Mouse (Mus musculus) erythroblast, embryonic 14.5 days (primary cell): Measurements from ENCODE around the gene Ppp1r16b. TPM values are rescaled to one million over a fixed set of nuclear protein-coding genes. Genes with fewer than 3 reads are reported as not detected.

Source experiments
- H3K27me3 ChIP-seq: 2 replicates; pipeline ENCODE4 v1.6.1; 2012; ENCODE audit warnings: inconsistent platforms; ENCODE audit not compliant: control insufficient read depth
- H3K36me3 ChIP-seq: 2 replicates; pipeline ENCODE4 v1.6.1; 2012; ENCODE audit warnings: mild to moderate bottlenecking, inconsistent platforms; ENCODE audit not compliant: control insufficient read depth
- H3K4me1 ChIP-seq: 2 replicates; pipeline ENCODE4 v1.6.1; 2012; ENCODE audit warnings: inconsistent platforms; ENCODE audit not compliant: control insufficient read depth
- H3K4me3 ChIP-seq: replicated peaks from 2 replicates; pipeline ENCODE3; 2012; ENCODE audit warnings: moderate library complexity, mild to moderate bottlenecking, inconsistent platforms
- H3K9me3 ChIP-seq: 2 replicates; pipeline ENCODE4 v1.6.1; 2012; ENCODE audit warnings: low read length, inconsistent platforms, mixed read lengths; ENCODE audit not compliant: control insufficient read depth
- GATA1 ChIP-seq: IDR thresholded peaks from 2 replicates; pipeline ENCODE4 v1.6.1; 2012; ENCODE audit warnings: low read length, inconsistent platforms, mixed read lengths
- TAL1 ChIP-seq: IDR thresholded peaks from 3 replicates; pipeline ENCODE4 v1.6.1; 2012; ENCODE audit warnings: low read length, inconsistent platforms, mixed read lengths
- polyA plus RNA-seq: library from polyadenylated mRNA; stranded (reverse); fragments of >175 nt; gene quantifications from 2 replicates; pipeline ENCODE4 v1.2.3, GENCODE M21; 2012

Gene Ppp1r16b
- polyA plus RNA-seq, 1 experiment, result 0.01 TPM

GRCm38 (mm10) chr2:158776716-158777115, 111.5 kb downstream of the Ppp1r16b start:
- Histone ChIP-seq H3K36me3 (peaks cover 94% of the 10 kb centered on the region), H3K27me3 (no peaks in the 10 kb centered on the region), H3K9me3 (no peaks in the 10 kb centered on the region), H3K4me1 (peaks cover 4% of the 10 kb centered on the region), H3K4me3 (no peak overlapping the region)
- TF ChIP-seq TAL1, result no peak
- no peak for TF ChIP-seq GATA1

DNA sequence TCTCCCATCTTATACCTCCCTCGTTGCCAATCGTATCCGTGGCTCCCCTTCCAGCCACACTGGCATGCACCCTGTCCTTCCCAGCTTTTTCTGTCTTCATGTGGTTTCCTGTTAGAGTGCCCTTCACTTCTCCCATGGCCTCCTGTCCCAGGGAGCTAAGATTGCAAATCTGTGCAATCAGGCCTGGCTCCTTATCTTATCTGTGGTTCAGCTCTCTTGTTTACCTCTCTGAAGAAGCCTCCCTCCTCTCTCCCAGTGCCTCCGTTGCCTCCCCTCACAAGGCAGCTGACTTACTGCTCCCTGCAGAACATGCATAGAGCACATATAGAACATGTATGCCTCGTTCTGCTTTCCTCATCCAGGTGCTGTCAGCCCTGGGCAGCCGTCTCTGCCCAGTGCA, 112.3 kb downstream of the Ppp1r16b start:
- no peak for TF ChIP-seq TAL1
- no peak for TF ChIP-seq GATA1
- H3K4me3 ChIP-seq, result no peak overlapping the region
- H3K36me3 ChIP-seq, result peaks cover 94% of the 10 kb centered on the region
- H3K27me3 ChIP-seq, result no peaks in the 10 kb centered on the region
- H3K4me1 ChIP-seq, result peaks cover 4% of the 10 kb centered on the region
- H3K9me3 ChIP-seq, result no peaks in the 10 kb centered on the region

DNA sequence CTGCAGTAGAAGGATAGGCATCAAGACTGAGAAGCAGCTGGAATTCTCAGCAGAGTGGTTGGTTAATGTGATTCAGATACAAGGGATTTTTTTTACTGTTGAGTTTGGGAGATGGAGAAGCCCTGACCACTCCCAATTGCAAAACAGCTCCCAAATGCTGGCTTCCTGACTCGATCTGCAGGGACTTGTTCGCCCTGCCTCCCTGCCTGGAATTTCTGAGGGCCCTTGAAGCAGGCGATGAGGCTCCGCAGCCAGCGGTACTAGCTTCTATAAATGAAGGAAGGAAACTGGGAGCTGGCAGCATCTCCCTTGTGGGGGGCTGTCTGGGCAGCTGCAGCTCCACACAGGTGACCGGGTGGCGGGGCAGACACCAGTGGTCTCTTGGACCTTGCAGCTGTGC, 113.2 kb downstream of the Ppp1r16b start:
- Histone ChIP-seq H3K9me3 (no peaks in the 10 kb centered on the region), H3K36me3 (peaks cover 94% of the 10 kb centered on the region), H3K27me3 (no peaks in the 10 kb centered on the region), H3K4me1 (peaks cover 4% of the 10 kb centered on the region), H3K4me3 (no peak overlapping the region)
- TF ChIP-seq TAL1, result no peak
- no peak for TF ChIP-seq GATA1

DNA sequence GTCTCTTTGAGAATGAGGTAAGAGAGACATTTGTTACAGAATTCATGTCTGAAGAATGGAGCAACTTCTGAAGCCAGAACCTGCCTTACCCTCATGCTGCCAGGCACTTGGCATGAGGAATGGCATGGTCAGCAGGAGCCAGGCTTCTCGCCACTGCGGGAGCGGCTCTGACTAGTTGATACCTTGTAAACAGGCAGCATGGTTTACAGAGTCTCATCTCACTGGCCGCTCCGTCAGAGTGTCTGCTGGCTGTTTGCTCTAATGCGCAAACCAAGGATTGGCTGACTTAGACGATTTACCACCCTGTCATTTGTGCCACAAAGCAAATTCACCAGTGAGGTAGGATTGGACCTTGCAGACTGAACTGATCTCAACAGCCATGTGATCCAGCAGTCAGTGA, 115.9 kb downstream of the Ppp1r16b start:
- Histone ChIP-seq H3K4me1 (peaks cover 3% of the 10 kb centered on the region), H3K9me3 (no peaks in the 10 kb centered on the region), H3K27me3 (no peaks in the 10 kb centered on the region), H3K4me3 (no peak overlapping the region), H3K36me3 (peaks cover 97% of the 10 kb centered on the region)
- TF ChIP-seq GATA1 (no peak), TAL1 (no peak)

DNA sequence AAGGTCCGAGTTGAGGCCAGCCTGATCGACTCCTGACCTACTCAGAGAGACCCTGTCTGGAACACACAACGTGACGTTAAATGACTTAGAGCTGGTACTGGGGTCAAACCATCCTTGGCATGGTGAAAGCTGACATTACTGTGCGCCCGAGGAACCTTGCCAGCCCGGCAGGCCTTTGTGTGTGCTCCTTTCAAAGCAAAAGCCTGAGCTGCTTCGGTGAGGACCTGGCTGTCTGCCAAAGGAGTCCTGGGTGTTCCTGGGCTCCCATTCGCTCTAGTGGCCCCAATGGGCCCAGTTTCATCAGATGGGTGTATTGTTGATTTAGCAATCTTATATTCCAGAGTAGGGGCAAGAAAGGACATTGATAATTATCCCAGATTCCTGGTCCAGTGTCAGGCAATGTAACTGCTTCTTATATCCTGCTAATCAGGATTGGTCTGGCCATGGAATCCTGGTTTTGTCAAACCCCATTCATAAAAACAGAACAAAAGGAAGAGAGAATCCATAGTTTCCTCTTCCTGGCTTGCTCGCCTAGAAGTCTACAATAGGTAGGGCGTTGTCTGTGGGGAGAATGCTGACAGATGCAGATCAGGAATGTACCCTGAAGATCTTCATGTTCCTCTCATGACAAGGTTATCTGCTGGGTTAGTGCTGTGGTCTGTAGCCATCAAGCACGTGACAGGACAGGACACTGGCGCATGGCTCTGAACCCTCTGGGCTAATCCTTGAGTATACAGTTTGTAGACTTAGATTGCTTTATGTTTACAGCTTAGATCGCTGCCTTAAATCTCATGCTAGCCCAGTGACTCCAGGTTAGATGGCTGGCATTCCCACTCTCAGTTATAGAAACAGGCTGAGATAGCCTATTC, 122.0 kb downstream of the Ppp1r16b start:
- H3K36me3 ChIP-seq, result peaks cover 55% of the 10 kb centered on the region

GRCm38 (mm10) chr2:158794494-158795004, 129.4 kb downstream of the Ppp1r16b start, which contains the start of gene Dhx35:
TSS of gene Dhx35 (plus strand) at chr2:158794807.
- no peak for TF ChIP-seq TAL1
- no peak for TF ChIP-seq GATA1
- Histone ChIP-seq H3K27me3 (no peaks in the 10 kb centered on the region), H3K4me3 (peak within 1 kb of the TSS; percentile 93), H3K4me1 (peaks cover 23% of the 10 kb centered on the region), H3K36me3 (no peaks in the 10 kb centered on the region), H3K9me3 (no peaks in the 10 kb centered on the region)

More for the DNA sequence above, 122.0 kb downstream of the Ppp1r16b start:
- Histone ChIP-seq H3K4me1 (no peaks in the 10 kb centered on the region; the same call in 1 of the 2 replicates), H3K9me3 (no peaks in the 10 kb centered on the region), H3K27me3 (no peaks in the 10 kb centered on the region), H3K4me3 (no peak overlapping the region)
- TF ChIP-seq TAL1 (no peak), GATA1 (no peak)

- Histone ChIP-seq H3K9me3 (no peaks in the 10 kb centered on the region; the same call in 1 of the 2 replicates), H3K4me1 (peaks cover 23% of the 10 kb centered on the region), H3K36me3 (no peaks in the 10 kb centered on the region; the same call in 1 of the 2 replicates), H3K27me3 (no peaks in the 10 kb centered on the region), H3K4me3 (peak overlapping the region; percentile 93)
- no peak for TF ChIP-seq GATA1
- no peak for TF ChIP-seq TAL1
Measured at GRCm38 (mm10) chr2:158795043-158795442, 129.8 kb downstream of the Ppp1r16b start.

DNA sequence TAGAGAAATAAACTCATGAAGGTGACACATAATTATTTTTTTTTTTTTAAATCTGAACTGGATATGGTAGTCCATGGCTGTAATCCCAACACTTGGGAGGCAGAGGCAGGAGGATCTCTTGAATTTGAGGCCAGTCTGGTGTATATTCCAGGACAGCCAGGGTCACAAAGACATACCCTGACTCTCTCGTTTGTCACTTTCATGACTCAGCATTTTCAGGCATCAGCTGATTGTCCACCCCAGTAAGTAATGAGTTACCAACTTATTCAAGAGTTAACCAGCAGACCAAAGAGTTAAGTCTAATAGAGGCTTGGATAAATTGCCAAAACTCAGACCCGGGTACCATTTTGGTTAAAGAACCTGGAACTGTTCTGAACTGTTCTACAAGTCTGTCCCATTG, 130.7 kb downstream of the Ppp1r16b start:
- TF ChIP-seq GATA1, result no peak
- no peak for TF ChIP-seq TAL1
- Histone ChIP-seq H3K9me3 (no peaks in the 10 kb centered on the region; the same call in 1 of the 2 replicates), H3K36me3 (peaks cover 5% of the 10 kb centered on the region), H3K4me3 (no peak overlapping the region), H3K27me3 (no peaks in the 10 kb centered on the region), H3K4me1 (peaks cover 23% of the 10 kb centered on the region)

GRCm38 (mm10) chr2:158799328-158799727, 134.1 kb downstream of the Ppp1r16b start:
- Histone ChIP-seq H3K9me3 (no peaks in the 10 kb centered on the region; the same call in 1 of the 2 replicates), H3K4me1 (peaks cover 14% of the 10 kb centered on the region), H3K4me3 (no peak overlapping the region), H3K27me3 (no peaks in the 10 kb centered on the region), H3K36me3 (peaks cover 32% of the 10 kb centered on the region)
- TF ChIP-seq TAL1 (no peak), GATA1 (no peak)
